Mouse (Mus musculus): Measurements from ENCODE around the gene Gm10260. TPM values are rescaled to one million over a fixed set of nuclear protein-coding genes. Genes with fewer than 3 reads are reported as not detected.

Gm10260 gene
- total and polyA plus RNA-seq, 3 experiments = 3.2 to 117 (median 101) TPM

- Histone ChIP-seq H3K27ac (no peak overlapping the region), H3K27me3 (ENCODE audit: control insufficient read depth, insufficient read depth, low read length) (no peaks in the 10 kb centered on the region), H3K4me1 (ENCODE audit: control insufficient read depth, insufficient read depth, low read length) (no peaks in the 10 kb centered on the region), H3K4me3 (no peak overlapping the region), H3K79me2 (replicated peaks; ENCODE audit: control insufficient read depth, insufficient read depth, low read length) (no peaks in the 10 kb centered on the region), H3K36me3 (ENCODE audit: control insufficient read depth, insufficient read depth, low read length) (no peaks in the 10 kb centered on the region), H3K9ac (ENCODE audit: low read depth, low read length) (no peak overlapping the region)
- intact Hi-C loops (cut with DNase I) = no loop called here
- no peak for DNase-seq
- TF ChIP-seq CTCF (IDR thresholded peaks at IDR 0.05) (no peak), POLR2A (IDR thresholded peaks at IDR 0.05; ENCODE audit: insufficient read depth, low read depth, low read length) (no peak), EP300 (IDR thresholded peaks at IDR 0.05; ENCODE audit: insufficient read depth, low read depth, low read length) (no peak)
- 57% methylated on average over 1 of the region's 1 CpGs for WGBS
These were observed 33.5 kb upstream of the Gm10260 start for GRCm38 (mm10) chr13:97793932-97794331.

GRCm38 (mm10) chr13:97791664-97792063 is 31.2 kb upstream of the Gm10260 start:
- H3K4me3 ChIP-seq = no peak overlapping the region
- TF ChIP-seq POLR2A (IDR thresholded peaks at IDR 0.05; ENCODE audit: insufficient read depth, low read depth, low read length) (no peak), CTCF (IDR thresholded peaks at IDR 0.05) (no peak), EP300 (IDR thresholded peaks at IDR 0.05; ENCODE audit: insufficient read depth, low read depth, low read length) (no peak)
- intact Hi-C loops (cut with DNase I) = no loop called here
- no peak overlapping the region for H3K9ac ChIP-seq (ENCODE audit: low read depth, low read length)
- H3K79me2 ChIP-seq (replicated peaks; ENCODE audit: control insufficient read depth, insufficient read depth, low read length) = no peaks in the 10 kb centered on the region
- WGBS = 67% methylated on average over 6 of the region's 6 CpGs
- H3K27me3 ChIP-seq (ENCODE audit: control insufficient read depth, insufficient read depth, low read length) = no peaks in the 10 kb centered on the region
- no peaks in the 10 kb centered on the region for H3K36me3 ChIP-seq (ENCODE audit: control insufficient read depth, insufficient read depth, low read length)
- no peak overlapping the region for H3K27ac ChIP-seq
- no peak for DNase-seq
- no peaks in the 10 kb centered on the region for H3K4me1 ChIP-seq (ENCODE audit: control insufficient read depth, insufficient read depth, low read length)

- no peaks in the 10 kb centered on the region for H3K36me3 ChIP-seq (ENCODE audit: control insufficient read depth, insufficient read depth, low read length)
- H3K4me3 ChIP-seq = no peak overlapping the region
- H3K27ac ChIP-seq = no peak overlapping the region
- intact Hi-C loops (cut with DNase I) = no loop called here
- no peak overlapping the region for H3K9ac ChIP-seq (ENCODE audit: low read depth, low read length)
- 54% methylated on average over 12 of the region's 12 CpGs for WGBS
- DNase-seq = no peak
- no peaks in the 10 kb centered on the region for H3K79me2 ChIP-seq (replicated peaks; ENCODE audit: control insufficient read depth, insufficient read depth, low read length)
- TF ChIP-seq CTCF (IDR thresholded peaks at IDR 0.05) (no peak), EP300 (IDR thresholded peaks at IDR 0.05; ENCODE audit: insufficient read depth, low read depth, low read length) (no peak), POLR2A (IDR thresholded peaks at IDR 0.05; ENCODE audit: insufficient read depth, low read depth, low read length) (no peak)
- H3K4me1 ChIP-seq (ENCODE audit: control insufficient read depth, insufficient read depth, low read length) = no peaks in the 10 kb centered on the region
- no peaks in the 10 kb centered on the region for H3K27me3 ChIP-seq (ENCODE audit: control insufficient read depth, insufficient read depth, low read length)
These were observed 29.5 kb upstream of the Gm10260 start for GRCm38 (mm10) chr13:97789782-97790450.

- DNase-seq = no peak
- no peaks in the 10 kb centered on the region for H3K27me3 ChIP-seq (ENCODE audit: control insufficient read depth, insufficient read depth, low read length)
- WGBS = 89% methylated on average over 10 of the region's 10 CpGs
- H3K27ac ChIP-seq = no peak overlapping the region
- H3K4me1 ChIP-seq (ENCODE audit: control insufficient read depth, insufficient read depth, low read length) = no peaks in the 10 kb centered on the region
- no peak overlapping the region for H3K9ac ChIP-seq (ENCODE audit: low read depth, low read length)
- no peak overlapping the region for H3K4me3 ChIP-seq
- intact Hi-C loops (cut with DNase I) = no loop called here
- no peaks in the 10 kb centered on the region for H3K79me2 ChIP-seq (replicated peaks; ENCODE audit: control insufficient read depth, insufficient read depth, low read length)
- H3K36me3 ChIP-seq (ENCODE audit: control insufficient read depth, insufficient read depth, low read length) = no peaks in the 10 kb centered on the region
- TF ChIP-seq POLR2A (IDR thresholded peaks at IDR 0.05; ENCODE audit: insufficient read depth, low read depth, low read length) (no peak), EP300 (IDR thresholded peaks at IDR 0.05; ENCODE audit: insufficient read depth, low read depth, low read length) (no peak), CTCF (IDR thresholded peaks at IDR 0.05) (no peak)
These were observed 24.9 kb upstream of the Gm10260 start for GRCm38 (mm10) chr13:97785167-97785835.

GRCm38 (mm10) chr13:97783423-97784143 is 23.2 kb upstream of the Gm10260 start:
- intact Hi-C loops (cut with DNase I) = no loop called here
- Histone ChIP-seq H3K4me1 (ENCODE audit: control insufficient read depth, insufficient read depth, low read length) (peaks cover 1% of the 10 kb centered on the region), H3K27me3 (ENCODE audit: control insufficient read depth, insufficient read depth, low read length) (no peaks in the 10 kb centered on the region), H3K36me3 (ENCODE audit: control insufficient read depth, insufficient read depth, low read length) (no peaks in the 10 kb centered on the region), H3K9ac (ENCODE audit: low read depth, low read length) (no peak overlapping the region), H3K79me2 (replicated peaks; ENCODE audit: control insufficient read depth, insufficient read depth, low read length) (no peaks in the 10 kb centered on the region), H3K4me3 (no peak overlapping the region), H3K27ac (no peak overlapping the region)
- no peak for DNase-seq
- no peak for TF ChIP-seq CTCF (IDR thresholded peaks at IDR 0.05)
- no peak for TF ChIP-seq EP300 (IDR thresholded peaks at IDR 0.05; ENCODE audit: insufficient read depth, low read depth, low read length)
- no peak for TF ChIP-seq POLR2A (IDR thresholded peaks at IDR 0.05; ENCODE audit: insufficient read depth, low read depth, low read length)
- WGBS = 84% methylated on average over 8 of the region's 8 CpGs

- intact Hi-C loops (cut with DNase I) = no loop called here
- WGBS = 68% methylated on average over 7 of the region's 7 CpGs
- no peak for TF ChIP-seq CTCF (IDR thresholded peaks at IDR 0.05)
- TF ChIP-seq POLR2A (IDR thresholded peaks at IDR 0.05; ENCODE audit: insufficient read depth, low read depth, low read length) = no peak
- TF ChIP-seq EP300 (IDR thresholded peaks at IDR 0.05; ENCODE audit: insufficient read depth, low read depth, low read length) = no peak
- Histone ChIP-seq H3K9ac (ENCODE audit: low read depth, low read length) (no peak overlapping the region), H3K27ac (no peak overlapping the region), H3K4me1 (ENCODE audit: control insufficient read depth, insufficient read depth, low read length) (peaks cover 1% of the 10 kb centered on the region), H3K36me3 (ENCODE audit: control insufficient read depth, insufficient read depth, low read length) (no peaks in the 10 kb centered on the region), H3K27me3 (ENCODE audit: control insufficient read depth, insufficient read depth, low read length) (no peaks in the 10 kb centered on the region), H3K79me2 (replicated peaks; ENCODE audit: control insufficient read depth, insufficient read depth, low read length) (no peaks in the 10 kb centered on the region), H3K4me3 (no peak overlapping the region)
- no peak for DNase-seq
These were observed 21.6 kb upstream of the Gm10260 start for GRCm38 (mm10) chr13:97782063-97782462.
